Mouse (Mus musculus) Muller cell, postnatal 12 days (primary cell): ENCODE measurements around the gene Snrnp35.
"Not testable (repeated sequence)": the region's sequence is repeated elsewhere in the genome, so short reads cannot be mapped to it uniquely, and the experiment has no call there.

Experiments used
- DNase-seq: peaks from one replicate; pipeline ENCODE4 v3.0.0-alpha.2; 2015; ENCODE audit errors: inconsistent ontology term

The Snrnp35 gene

DNA sequence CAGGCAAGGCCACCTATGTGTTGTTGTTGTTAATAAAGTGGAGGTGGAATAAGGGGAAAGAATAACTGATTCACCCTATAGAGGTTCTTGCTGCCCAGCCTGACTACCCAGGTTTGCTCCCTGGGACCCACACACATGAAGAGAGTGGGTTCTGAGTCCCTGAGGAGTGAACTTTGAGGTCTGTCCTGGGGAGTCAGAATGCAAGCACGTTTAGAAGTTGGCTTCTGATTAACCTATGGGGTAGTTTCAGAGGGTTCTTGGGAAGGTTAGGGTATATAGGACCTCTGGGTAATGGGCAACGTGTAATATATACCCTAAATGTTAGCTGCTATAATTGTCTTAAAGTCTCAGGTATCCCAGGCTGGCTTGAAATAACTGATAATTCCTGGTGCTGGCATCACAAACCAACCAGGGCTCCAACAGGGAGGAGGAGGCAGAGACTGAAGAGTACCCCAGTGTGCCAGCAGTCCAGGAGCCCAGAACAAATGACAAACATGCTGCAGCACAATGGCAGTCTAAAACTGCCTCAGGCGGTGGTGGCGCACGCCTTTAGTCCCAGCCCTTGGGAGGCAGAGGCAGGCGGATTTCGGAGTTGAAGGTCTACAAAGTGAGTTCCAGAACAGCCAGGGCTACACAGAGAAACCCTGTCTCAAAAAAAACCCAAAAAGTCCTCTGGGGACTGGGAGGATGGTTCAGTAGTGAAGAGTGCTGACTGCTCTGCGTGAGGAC lies 20.5 kb upstream of the Snrnp35 start:
- no peak for DNase-seq

DNA sequence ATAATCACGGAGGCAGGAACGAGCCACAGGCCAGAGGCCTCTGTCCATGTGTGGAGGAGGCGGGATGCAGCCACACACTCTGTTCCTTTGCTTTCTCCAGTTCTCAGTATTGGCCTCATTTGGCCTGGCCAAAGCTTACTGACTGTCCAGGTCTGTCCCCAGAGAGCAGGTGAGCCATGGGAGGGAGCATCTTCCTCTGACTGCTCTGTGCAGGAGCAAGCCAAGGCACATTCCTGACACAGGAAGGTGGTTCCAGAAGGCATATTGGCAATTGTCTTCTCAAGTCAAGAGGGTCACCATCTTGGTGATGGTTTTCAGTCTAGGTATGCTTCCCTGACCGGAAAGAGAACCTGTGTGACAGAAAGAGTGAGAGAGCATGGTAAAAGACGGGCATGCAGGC lies 19.5 kb upstream of the Snrnp35 start:
- DNase-seq = no peak

DNA sequence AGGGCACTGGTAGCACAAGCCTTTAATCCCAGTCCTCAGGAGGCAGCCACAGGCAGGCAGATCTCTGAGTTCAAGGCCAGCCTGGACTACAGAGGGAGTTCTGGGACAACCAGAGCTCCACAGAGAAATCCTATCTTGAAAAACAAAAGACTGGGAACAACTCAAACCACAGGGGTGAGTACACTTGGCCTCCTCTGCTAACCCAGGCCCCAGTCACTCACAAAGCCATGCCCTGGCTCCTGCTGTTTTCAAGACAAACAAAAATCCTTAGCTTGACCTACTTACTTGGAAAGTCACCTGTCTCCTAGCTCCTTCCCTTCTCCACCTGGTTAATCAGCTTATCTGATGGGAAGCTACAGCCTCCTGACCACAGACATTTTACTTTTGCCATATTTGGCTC lies 18.0 kb upstream of the Snrnp35 start:
- no peak for DNase-seq

DNA sequence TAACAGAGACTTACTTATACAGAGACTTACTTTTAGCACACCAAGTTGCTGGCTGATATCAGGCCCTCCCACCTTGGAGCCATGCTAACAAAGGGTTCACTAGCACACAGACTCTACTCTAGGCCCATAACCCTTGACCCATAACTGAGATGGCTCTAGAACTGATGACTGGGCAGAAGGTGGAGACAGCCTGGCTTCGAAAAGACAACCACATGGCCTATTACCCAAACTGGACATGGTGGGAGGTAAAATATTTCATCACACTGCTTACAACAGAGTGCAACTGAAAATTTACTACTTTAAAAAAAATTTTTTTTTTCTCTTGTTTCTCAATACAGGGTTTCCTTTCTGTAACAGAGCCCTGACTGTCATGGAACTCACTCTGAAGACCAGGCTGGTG lies 15.2 kb upstream of the Snrnp35 start:
- DNase-seq = no peak

DNA sequence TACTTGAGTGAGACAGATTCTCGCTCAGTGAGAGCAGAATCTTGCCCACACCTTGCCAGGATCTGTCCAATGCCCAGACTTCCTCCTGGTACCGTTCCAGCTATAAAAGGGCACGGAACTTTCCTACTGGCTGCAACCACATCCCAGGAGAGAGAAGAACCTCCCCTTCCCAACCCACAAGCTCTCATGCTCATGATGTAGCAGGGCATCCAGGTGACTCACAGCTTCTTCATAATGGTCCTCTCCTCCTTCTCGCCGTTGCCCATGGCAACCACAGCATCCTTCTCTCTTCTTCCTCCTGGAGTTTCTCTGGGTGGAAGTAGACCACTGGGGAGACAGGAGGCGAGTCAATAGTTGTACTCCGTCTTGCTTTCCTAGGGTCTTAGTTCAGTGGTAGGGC lies 14.6 kb upstream of the Snrnp35 start:
- DNase-seq = no peak

DNA sequence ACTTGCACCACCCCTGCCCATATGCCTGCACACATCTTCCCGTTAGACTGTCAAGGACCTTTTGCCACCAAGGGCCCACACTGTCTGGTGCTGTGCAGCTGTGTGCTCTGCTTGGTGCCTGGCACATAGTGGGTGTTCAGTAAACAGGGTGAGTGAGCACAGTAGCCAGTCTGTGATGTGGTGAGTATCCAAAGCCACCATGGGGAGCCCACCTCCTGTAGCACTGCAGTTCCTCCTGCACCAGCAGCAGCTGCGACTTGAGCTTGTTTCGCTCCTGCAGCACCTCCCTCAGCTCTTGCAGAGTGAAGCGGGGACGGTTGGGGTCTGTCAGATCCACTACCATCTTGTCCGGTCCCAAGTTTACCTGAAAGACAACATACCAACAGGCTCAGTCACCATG lies 13.4 kb upstream of the Snrnp35 start:
- DNase-seq = no peak

DNA sequence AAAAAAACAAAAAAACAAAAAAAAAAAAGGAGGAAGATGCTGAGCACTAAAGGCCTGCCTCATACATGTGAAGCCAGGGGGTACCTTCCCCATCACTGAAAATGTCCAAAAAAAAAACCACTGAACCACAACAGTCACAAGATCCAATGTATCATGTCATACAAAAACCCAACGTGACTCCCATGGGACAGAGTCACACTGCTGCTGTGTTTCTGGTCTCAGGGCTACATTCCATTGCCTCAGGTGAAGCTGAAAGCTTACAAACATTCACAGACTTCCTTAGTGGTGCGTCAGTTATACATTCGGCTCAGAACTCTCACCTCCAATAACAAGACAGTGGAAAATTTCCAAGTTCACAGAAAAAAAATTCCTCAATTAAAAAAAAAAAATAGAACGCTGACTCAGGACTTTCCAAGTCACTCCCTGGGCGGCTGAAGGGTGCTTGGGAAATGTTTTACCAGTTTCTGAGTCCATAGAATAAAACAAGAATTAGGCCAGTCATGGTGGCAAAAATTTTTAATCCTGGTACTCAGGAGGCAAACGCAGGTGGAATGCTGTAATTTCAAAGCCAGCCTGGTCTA lies 12.3 kb upstream of the Snrnp35 start:
- DNase-seq = no peak

DNA sequence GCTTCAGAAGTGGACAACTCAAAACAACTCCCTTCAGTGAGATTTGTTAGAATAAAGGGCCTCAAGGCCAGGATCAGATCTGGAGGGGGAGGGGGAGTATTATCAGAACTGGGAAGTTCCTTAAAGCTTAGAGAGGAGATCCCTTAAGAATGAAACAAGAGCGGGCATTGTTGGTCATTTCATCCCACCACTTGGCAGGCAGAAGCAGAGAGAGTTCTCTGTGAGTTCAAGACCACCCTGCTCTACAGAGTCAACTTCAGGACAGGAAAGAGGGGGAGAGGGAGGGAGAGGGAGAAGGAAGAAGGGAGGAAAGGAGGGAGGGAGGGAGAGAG lies 4.1 kb upstream of the Snrnp35 start:
- no peak for DNase-seq

DNA sequence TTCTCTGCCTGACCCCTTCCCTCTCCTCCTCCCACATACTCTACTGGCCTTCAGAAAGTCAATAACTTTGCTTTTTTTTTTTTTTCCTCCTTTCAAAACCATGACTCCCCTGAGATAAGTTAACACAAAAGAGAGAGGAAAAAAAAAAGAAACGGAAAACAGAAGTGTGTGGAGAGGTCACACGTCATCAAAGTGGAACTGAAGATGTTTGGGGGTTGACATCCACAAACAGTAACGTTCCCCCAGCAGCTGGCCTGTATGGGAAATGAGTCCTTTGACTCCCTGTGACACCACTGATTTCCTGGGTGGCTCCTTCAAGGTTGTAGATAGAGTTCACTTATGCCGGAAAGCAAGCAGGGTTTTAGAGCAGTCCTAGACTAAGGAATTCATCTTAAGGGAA lies 2.8 kb upstream of the Snrnp35 start:
- no peak for DNase-seq

DNA sequence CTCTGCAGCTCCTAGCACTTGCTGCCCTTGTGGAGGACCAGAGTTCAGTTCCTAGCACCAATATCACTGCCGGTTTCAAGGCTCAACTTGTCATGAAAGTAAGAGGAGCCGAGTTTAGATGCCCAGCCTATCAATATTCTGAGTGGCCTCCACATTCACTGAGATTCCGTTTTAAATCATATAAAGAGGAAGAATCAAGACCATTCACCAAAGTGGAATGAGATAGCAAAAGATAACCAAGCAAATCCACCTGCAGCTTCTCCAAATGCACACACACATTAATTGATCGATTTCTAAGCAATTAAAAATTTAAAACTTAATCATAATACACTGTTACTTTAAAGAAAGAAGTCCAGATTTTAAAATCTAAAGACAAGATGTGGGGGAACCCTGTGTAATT lies 1.2 kb upstream of the Snrnp35 start:
- no peak for DNase-seq

DNA sequence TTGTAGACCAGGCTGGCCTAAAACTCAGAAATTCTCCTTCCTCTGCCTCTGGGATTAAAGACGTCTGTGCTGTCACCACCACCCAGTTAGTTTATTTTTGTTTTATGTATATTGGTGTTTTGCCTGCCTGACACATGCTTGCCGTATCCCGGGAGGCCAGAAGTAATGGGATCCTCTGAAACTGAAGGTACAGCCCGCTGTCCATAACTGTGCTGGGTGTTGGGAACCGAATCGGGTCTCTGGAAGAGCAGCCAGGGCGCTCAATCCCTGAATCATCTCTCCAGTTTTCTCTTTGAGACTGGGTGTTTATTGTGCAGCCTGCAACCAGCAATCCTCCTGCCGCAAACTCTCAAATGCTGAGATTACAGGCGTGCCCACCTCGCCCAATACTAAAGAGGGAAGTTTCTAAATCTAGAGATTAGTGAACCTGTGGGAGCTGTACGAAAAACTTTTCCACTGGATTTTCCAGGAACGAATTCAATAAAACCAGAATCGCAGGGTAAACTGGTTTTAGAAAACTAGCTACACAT lies 433 bp upstream of the Snrnp35 start:
- DNase-seq = peak; percentile 84

DNA sequence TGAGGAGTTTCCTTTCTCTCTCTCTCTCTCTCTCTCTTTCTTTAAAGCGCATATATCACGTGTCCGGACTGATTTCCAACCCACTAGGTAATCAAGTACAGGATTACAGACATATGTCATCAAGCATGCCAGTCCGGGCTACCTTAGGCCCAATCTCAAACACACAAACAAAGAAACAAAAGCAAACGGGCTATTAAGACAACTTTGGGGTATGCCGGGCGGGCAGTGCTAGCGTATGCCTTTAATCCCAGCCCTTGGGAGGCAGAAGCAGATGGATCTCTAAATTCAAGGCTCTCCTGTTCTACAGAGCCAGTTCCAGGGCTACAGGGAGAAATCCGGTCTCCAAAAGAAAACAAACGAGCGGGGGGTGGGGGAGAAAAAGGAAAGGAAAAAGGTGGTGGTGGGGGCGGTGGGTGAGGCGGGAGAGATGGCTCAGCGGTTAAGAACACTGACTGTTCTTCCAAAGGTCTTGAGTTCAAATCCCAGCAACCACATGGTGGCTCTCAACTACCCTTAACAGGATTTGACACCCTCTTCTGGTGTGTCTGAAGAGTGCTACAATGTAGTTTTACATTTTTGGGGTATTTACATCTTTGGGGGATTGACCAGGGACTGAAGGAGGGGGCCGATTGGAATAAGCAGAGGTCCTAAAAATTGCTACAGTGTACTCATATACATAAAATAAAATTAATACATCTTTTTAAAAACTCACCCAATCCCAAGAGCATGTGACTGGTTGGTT lies 892 bp downstream of the Snrnp35 start:
- no peak for DNase-seq

DNA sequence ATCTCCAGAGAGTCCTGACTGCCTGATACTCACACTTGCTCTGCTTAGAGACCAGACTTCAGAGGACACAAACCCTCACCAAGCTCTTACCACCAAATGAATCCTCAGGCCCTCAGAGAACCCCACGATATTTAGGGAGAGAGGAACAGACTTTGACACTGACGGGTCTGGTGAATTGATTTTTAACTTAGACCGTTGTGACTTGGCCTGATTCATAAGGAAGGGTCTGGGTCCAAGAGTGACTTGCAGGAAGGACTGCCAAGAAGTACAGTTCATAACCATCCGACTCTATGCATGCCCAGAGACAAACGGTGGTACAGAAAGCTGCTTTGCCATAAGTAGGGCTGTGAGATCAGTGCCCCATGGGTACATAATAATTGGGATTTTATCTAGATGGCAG lies 2.7 kb downstream of the Snrnp35 start:
- no peak for DNase-seq

DNA sequence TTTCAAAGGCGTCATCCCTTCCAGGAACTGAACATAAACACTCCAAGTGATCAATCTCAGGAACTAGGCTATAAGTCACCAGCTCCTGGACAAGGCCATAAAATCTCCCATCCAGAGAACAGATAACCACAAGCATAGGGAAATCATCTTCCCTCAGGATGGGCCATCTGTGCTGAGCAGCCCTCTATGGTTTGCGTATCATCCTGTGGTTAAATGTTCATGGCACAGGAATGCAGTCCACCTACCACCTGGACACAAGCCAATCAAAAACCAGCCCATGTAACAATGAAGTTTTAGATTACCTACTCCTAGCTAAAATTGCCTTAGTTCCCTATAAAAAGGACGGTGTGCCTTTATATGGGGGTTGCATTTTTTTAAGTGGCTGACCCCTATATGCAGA lies 6.0 kb downstream of the Snrnp35 start:
- peak; percentile 47 for DNase-seq

DNA sequence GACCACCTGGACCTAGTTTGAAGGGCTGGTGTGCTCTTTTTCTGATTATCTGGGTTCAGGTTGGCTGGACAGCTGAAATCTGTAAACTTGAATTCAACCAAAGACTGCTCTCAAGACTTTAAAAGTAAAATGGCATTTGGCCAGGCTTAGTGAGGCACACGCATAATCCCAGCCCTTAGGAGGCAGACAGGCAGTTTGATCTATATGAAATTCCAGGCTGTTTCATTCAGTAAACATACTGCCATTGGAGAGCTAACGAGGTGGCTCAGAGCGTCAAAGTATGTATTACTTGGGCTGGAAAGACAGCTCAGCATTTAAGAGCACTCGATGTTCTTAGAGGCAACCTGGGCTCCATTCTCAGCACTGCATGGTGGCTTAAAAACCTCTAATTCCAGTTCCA lies 8.8 kb downstream of the Snrnp35 start:
- DNase-seq = no peak

DNA sequence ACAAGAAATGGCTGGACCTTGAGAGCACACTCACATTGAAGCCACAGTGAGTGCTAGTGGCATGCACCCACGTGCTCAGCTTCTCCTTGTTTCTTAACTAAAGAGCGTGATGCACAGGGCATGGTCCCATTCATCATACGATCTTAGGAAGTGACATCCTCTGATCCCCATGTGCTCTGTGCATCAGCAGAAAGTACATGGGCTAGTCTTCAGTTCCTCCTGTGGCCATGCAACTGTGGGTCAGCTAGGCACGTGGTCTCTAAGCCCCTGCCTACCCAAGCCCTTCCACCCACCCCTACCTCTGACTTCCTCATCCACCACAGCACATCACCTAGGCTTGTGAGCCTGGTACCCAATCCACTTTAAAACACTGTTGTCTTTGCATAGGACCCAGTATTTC lies 9.7 kb downstream of the Snrnp35 start:
- DNase-seq = no peak

DNA sequence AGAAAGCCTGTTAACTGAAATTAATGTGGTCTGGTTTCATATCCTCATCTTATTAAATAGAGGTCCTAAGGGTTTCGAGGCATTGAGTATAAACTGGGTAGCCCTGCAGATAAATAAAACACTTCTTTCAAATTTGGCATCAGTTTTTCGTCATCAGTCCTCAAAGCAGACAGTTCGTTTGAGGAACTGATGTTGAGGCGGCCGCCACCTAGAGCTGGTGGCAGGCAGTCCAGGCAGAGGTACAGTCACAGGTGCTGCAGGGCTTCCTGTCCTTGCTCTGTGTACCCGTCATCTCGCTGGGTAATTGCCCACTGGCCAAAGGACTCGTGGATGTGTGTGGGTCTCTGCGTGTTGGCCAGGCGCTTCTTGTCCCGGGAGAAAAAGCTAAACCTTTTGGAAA lies 10.5 kb downstream of the Snrnp35 start:
- no peak for DNase-seq

DNA sequence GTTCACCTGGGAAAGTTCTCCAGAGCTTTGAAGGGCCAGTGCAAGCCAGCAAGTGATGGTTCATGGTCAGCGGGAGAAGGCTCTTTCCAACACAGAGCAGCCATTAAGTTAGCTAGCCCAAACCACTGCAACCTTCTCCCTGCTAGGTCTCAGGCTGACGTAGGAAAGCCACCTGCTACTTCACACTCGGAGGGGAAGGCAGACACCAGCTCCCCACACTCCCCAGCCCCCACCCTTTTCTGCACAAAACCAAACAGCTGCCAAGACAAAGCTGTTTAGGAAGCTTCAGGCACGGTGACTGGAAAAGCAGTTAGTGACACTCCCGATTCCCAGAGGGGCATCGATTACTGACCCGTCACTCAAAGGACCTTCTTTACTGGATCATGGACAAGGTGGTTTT lies 12.6 kb downstream of the Snrnp35 start:
- no peak for DNase-seq

DNA sequence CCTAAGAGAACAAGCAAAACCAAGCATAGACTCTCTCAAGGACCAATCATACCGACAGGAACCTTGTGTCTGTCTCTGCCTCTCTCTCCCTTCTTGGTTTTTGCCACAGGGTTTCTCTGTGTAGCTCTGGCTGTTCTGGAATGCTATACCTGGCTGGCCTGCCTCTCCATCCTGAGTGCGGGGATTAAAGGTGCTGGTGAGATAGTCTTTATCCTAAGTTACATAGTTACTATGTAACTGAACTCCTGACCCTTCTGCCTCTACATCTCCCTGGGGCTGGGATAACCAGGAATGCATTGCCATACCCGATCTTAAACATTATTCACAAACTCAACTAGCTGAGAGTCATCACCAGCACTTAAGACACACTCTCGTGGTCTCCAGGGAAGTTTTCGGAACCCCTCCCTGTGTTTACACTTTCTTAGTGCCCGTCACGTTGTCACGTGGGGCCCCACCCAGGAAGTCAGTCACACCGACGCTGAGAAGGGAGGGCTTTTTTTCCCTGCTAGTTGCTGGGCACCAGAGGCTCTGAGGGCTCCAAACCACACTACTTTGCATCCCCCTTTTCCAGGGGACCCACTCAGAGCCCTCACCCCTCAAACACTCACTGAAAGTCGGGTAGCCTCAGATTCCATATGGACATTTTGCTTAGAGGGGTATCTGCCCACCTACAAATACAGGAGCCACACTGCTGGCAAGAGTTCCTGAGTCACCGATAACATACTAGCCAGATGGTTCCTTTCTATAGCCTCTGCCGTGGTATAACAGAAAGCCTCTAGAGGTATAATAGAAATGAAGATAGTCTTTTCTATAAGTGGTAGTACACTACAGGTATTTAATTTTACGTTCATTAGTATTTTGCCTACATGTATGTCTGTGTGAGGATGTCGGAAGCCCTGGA lies 13.9 kb downstream of the Snrnp35 start:
- no peak for DNase-seq

DNA sequence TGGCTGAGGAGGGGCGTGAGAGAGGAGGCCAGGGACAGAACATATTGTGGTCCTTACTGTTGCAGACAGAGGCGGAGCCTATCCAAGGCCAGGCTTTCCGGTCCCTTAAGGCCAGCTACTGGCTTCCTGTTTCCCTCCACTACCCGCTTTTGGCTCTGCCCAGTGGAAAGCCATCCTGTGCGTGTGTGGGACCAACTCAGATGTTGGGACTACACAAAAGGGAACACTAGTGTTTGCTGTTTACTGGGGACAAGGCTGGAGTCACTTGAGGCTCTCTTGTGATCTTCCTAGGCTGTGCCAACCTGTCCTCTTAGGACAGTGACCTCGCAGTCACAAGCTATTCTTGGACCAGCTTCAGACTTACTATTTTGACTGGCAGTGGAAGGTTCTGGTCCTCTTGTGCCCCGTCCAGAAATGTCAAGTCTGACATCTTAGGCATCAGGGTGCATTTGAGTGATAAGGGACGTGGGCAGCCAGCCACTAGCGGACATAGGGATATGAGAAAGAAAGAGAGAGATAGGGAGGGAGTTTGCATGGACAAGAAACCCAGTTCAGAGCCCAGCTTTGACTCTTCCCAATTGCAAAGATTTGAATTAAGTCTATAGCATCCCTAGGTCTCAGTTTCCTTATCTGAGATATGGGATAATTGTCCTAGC lies 15.4 kb downstream of the Snrnp35 start:
- DNase-seq = no peak

DNA sequence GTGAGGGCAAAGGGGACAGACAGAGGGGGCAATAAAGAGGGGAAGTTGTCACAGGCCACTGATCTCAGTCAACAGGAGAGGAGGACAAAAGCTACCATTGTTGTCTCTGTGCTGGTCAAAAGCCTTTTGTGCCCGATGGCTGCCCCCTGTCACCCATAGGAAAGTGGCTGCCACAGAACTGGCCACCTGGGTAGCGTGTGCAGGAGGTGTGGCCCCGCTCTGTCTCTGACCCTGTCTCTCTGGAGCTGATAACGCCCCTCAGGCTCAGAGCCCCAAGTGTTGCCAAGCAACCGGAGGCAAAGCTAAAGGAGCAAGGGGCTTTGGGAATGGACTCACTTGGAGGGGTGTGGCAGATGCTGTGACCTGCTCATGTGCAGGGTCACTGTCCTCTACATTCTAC lies 16.1 kb downstream of the Snrnp35 start:
- DNase-seq = no peak

DNA sequence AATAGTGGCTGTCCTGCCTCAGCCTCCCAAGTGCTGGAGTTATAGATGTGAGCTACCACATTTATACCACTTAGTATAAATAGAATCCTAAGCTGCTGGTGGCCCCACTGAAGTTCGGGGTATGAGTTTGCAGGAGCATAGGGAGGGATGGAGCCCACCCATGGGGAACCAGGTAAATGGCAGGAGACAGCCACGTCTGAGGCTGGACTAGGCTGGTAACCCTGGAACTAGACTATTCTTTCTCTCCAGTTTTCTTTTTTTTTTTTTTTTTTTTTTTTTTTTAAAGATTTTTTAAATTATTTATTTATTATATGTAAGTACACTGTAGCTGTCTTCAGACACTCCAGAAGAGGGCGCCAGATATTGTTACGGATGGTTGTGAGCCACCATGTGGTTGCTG lies 17.1 kb downstream of the Snrnp35 start:
- DNase-seq = not testable (repeated sequence)
